Comparison of ENCODE assay signal across 8 mouse cellular contexts in genomic region chrX:13845141-13845857, GRCm38 (mm10). TPM values are rescaled to one million over a fixed set of nuclear protein-coding genes. Genes with fewer than 3 reads are reported as not detected.
DNase-seq lines count a peak whose midpoint lies in the region; ATAC-seq lines count a peak whose summit lies in the region.

No protein-coding gene starts in this region.

- H3K4me2 ChIP-seq in forebrain, embryonic 12.5 days: peak overlapping the region; percentile 49
- H3K4me2 ChIP-seq in hindbrain, embryonic 13.5 days: peak overlapping the region; percentile 50
- peak overlapping the region; percentile 46 for H3K4me2 ChIP-seq in midbrain, embryonic 11.5 days

- H3K9ac ChIP-seq in forebrain, embryonic 12.5 days: peak overlapping the region; percentile 75
- peak overlapping the region; percentile 85 for H3K9ac ChIP-seq in hindbrain, embryonic 13.5 days
- H3K9ac ChIP-seq in midbrain, embryonic 11.5 days (ENCODE audit: low read length): peak overlapping the region; percentile 75

- H3K36me3 ChIP-seq in forebrain, embryonic 12.5 days (replicated peaks): no peaks in the 10 kb centered on the region
- H3K36me3 ChIP-seq in hindbrain, embryonic 13.5 days: no peaks in the 10 kb centered on the region
- no peaks in the 10 kb centered on the region for H3K36me3 ChIP-seq in midbrain, embryonic 11.5 days (ENCODE audit: control insufficient read depth, insufficient read depth, low read length)

- H3K4me1 ChIP-seq in forebrain, embryonic 12.5 days: no peaks in the 10 kb centered on the region
- H3K4me1 ChIP-seq in hindbrain, embryonic 13.5 days (replicated peaks): peaks cover 3% of the 10 kb centered on the region; the same call in 1 of the 2 replicates
- no peaks in the 10 kb centered on the region for H3K4me1 ChIP-seq in midbrain, embryonic 11.5 days (ENCODE audit: control insufficient read depth, insufficient read depth, low read length)

- no peaks in the 10 kb centered on the region for H3K27me3 ChIP-seq in forebrain, embryonic 12.5 days
- no peaks in the 10 kb centered on the region for H3K27me3 ChIP-seq in hindbrain, embryonic 13.5 days
- no peaks in the 10 kb centered on the region for H3K27me3 ChIP-seq in midbrain, embryonic 11.5 days (ENCODE audit: control insufficient read depth, insufficient read depth, low read length)

- H3K4me3 ChIP-seq in forebrain, embryonic 12.5 days (replicated peaks): peak overlapping the region; percentile 56
- H3K4me3 ChIP-seq in hindbrain, embryonic 13.5 days: peak overlapping the region; percentile 58
- peak overlapping the region; percentile 55 for H3K4me3 ChIP-seq in midbrain, embryonic 11.5 days (ENCODE audit: low read depth, low read length)

- peak; percentile 20 for DNase-seq in embryo, embryonic 10 days (ENCODE audit: low spot score)
- DNase-seq in embryo, embryonic 9.5 days (ENCODE audit: extremely low spot score): no peak
- peak; percentile 51 for DNase-seq in Muller cell, postnatal 12 days (ENCODE audit: inconsistent ontology term)
- DNase-seq in left cerebral cortex, postnatal 14 days (ENCODE audit: low spot score in 2 of 2): peak; percentile 6 to 14
- DNase-seq in midbrain, embryonic 11.5 days (ENCODE audit: low spot score, missing footprints): peak; percentile 92
- DNase-seq in testis, postnatal 10 days (ENCODE audit: low spot score): peak; percentile 25

- H3K9me3 ChIP-seq in forebrain, embryonic 12.5 days: no peaks in the 10 kb centered on the region
- no peaks in the 10 kb centered on the region for H3K9me3 ChIP-seq in hindbrain, embryonic 13.5 days
- no peaks in the 10 kb centered on the region for H3K9me3 ChIP-seq in midbrain, embryonic 11.5 days (ENCODE audit: control insufficient read depth, low read length)

- intact Hi-C loops in left cerebral cortex, postnatal 14 days (cut with DNase I): loop anchor here (10.0 kb wide), 2 partner anchors 130 to 990 kb away; no protein-coding TSS in a partner anchor

- WGBS in forebrain, embryonic 12.5 days: 15% methylated on average over 22 of the region's 22 CpGs
- WGBS in hindbrain, embryonic 13.5 days: 27% methylated on average over 22 of the region's 22 CpGs
- WGBS in midbrain, embryonic 11.5 days: 17% methylated on average over 22 of the region's 22 CpGs

- H3K27ac ChIP-seq in forebrain, embryonic 12.5 days: peak overlapping the region; percentile 93
- peak overlapping the region; percentile 95 for H3K27ac ChIP-seq in hindbrain, embryonic 13.5 days
- H3K27ac ChIP-seq in midbrain, embryonic 11.5 days (ENCODE audit: low read depth, low read length): peak overlapping the region; percentile 81

- 0 out of 2 replicates have a peak, but pooled peaks have one; percentile 1 for ATAC-seq in forebrain, embryonic 12.5 days (ENCODE audit: low FRiP score)
- peak; percentile 3 for ATAC-seq in hindbrain, embryonic 13.5 days (ENCODE audit: low FRiP score)
- ATAC-seq in midbrain, embryonic 11.5 days (ENCODE audit: low FRiP score): 0 out of 2 replicates have a peak, but pooled peaks have one; percentile 2

RNA-seq across cellular contexts. Expression of gene Cask, which starts 5.9 kb away (rescaled TPM):
- 17.8 and 18.9 TPM in 2 replicates for polyA plus RNA-seq in forebrain, embryonic 12.5 days (2016; fragmentation: Nextera tagmentation; extraction: Ambion mirVana)
- polyA plus RNA-seq in hindbrain, embryonic 13.5 days (2015; fragmentation: Nextera tagmentation; extraction: Ambion mirVana): 45.9 and 50.1 TPM in 2 replicates
- total RNA-seq in left cerebral cortex, postnatal 14 days (2021): 100 to 1,000 TPM; 134 to 140 TPM
- polyA plus RNA-seq in midbrain, embryonic 11.5 days (2014; fragmentation: Nextera tagmentation; extraction: Ambion mirVana): 19.7 and 20.0 TPM in 2 replicates
